Mouse (Mus musculus) limb, embryonic 13.5 days (tissue): Measurements from ENCODE around the gene Bbs2. TPM values are rescaled to one million over a fixed set of nuclear protein-coding genes. Genes with fewer than 3 reads are reported as not detected.
"Not testable (repeated sequence)": the region's sequence is repeated elsewhere in the genome, so short reads cannot be mapped to it uniquely, and the experiment has no call there.

ENCODE experiments used
- ATAC-seq: fragments of 200-750 bp; cut with Nextera tagmentation; 2 replicates; pipeline ENCODE4 v1.8.0; 2017; ENCODE audit warnings: low read depth, moderate number of reproducible peaks, moderate TSS enrichment; ENCODE audit not compliant: low FRiP score
- H3K27ac ChIP-seq: fragments of 300-500 bp; sonication (generic); 2 replicates; pipeline ENCODE4 v1.5.1; 2015; ENCODE audit warnings: inconsistent platforms, mild to moderate bottlenecking, moderate library complexity
- H3K27me3 ChIP-seq: fragments of 300-500 bp; sonication (generic); 2 replicates; pipeline ENCODE4 v1.6.1; 2015; ENCODE audit warnings: mild to moderate bottlenecking, inconsistent platforms
- H3K36me3 ChIP-seq: fragments of 300-500 bp; sonication (generic); 2 replicates; pipeline ENCODE4 v1.6.1; 2015; ENCODE audit warnings: inconsistent platforms, mild to moderate bottlenecking, moderate library complexity
- H3K4me1 ChIP-seq: fragments of 300-500 bp; sonication (generic); 2 replicates; pipeline ENCODE4 v1.6.1; 2015; ENCODE audit warnings: inconsistent platforms
- H3K4me2 ChIP-seq: fragments of 300-500 bp; sonication (generic); replicated peaks from 2 replicates; pipeline ENCODE4 v1.6.1; 2015; ENCODE audit warnings: inconsistent platforms, mild to moderate bottlenecking, moderate library complexity
- H3K4me3 ChIP-seq: fragments of 300-500 bp; sonication (generic); 2 replicates; pipeline ENCODE4 v1.5.1; 2015; ENCODE audit warnings: moderate library complexity, mild to moderate bottlenecking, inconsistent platforms
- H3K9ac ChIP-seq: fragments of 300-500 bp; sonication (generic); 2 replicates; pipeline ENCODE4 v1.6.1; 2015; ENCODE audit warnings: mild to moderate bottlenecking, inconsistent platforms
- H3K9me3 ChIP-seq: fragments of 300-500 bp; sonication (generic); 2 replicates; pipeline ENCODE4 v1.6.1; 2016; ENCODE audit warnings: inconsistent platforms
- WGBS: fragments of 180-500 bp; shearing (Covaris S2); methylation state at CpG from one replicate; pipeline ENCODE4 v1.1.7; 2015; 5-methylcytosine and 5-hydroxymethylcytosine counted together
- polyA plus RNA-seq: library from polyadenylated mRNA; unstranded; fragments of >200 nt; fragmentation: Nextera tagmentation; extraction: Ambion mirVana; gene quantifications from 2 replicates; pipeline ENCODE4 v1.2.1, GENCODE M21; 2015

Gene Bbs2
- polyA plus RNA-seq, 1 experiment from 2014 or later: 15.2 TPM

- ATAC-seq: peak; percentile 89
- WGBS: under 1% methylated on average over 25 of the region's 32 CpGs
Observed at GRCm38 (mm10) chr8:94036541-94036940, 62.2 kb downstream of the Bbs2 start.

GRCm38 (mm10) chr8:94035200-94035599, 63.5 kb downstream of the Bbs2 start:
- Histone ChIP-seq H3K27ac (no peak overlapping the region), H3K36me3 (peaks cover 21% of the 10 kb centered on the region), H3K4me1 (peaks cover 24% of the 10 kb centered on the region), H3K4me2 (peak overlapping the region; percentile 87), H3K4me3 (peak overlapping the region; percentile 78), H3K9ac (peak overlapping the region; percentile 52), H3K9me3 (no peaks in the 10 kb centered on the region), H3K27me3 (no peaks in the 10 kb centered on the region)
- WGBS: 50% methylated on average over 5 of the region's 5 CpGs
- ATAC-seq: no peak

More at GRCm38 (mm10) chr8:94036541-94036940, 62.2 kb downstream of the Bbs2 start:
- not testable (repeated sequence) for H3K9me3 ChIP-seq, H3K27me3 ChIP-seq
- peak overlapping the region; percentile 87 for H3K4me2 ChIP-seq
- H3K27ac ChIP-seq: peak overlapping the region; percentile 75
- H3K4me1 ChIP-seq: peaks cover 24% of the 10 kb centered on the region
- peaks cover 12% of the 10 kb centered on the region for H3K36me3 ChIP-seq
- peak overlapping the region; percentile 73 for H3K9ac ChIP-seq
- peak overlapping the region; percentile 78 for H3K4me3 ChIP-seq

- H3K27me3 ChIP-seq: no peaks in the 10 kb centered on the region
Observed at GRCm38 (mm10) chr8:94033601-94034000, 65.1 kb downstream of the Bbs2 start.

GRCm38 (mm10) chr8:94029701-94030100, 69.0 kb downstream of the Bbs2 start:
- no peaks in the 10 kb centered on the region for H3K9me3 ChIP-seq
- no peak for ATAC-seq
- WGBS: 94% methylated on average over 9 of the region's 9 CpGs
- H3K4me1 ChIP-seq: peaks cover 6% of the 10 kb centered on the region
- H3K9ac ChIP-seq: no peak overlapping the region
- no peak overlapping the region for H3K4me3 ChIP-seq
- no peaks in the 10 kb centered on the region for H3K27me3 ChIP-seq
- peaks cover 62% of the 10 kb centered on the region for H3K36me3 ChIP-seq
- H3K27ac ChIP-seq: no peak overlapping the region
- no peak overlapping the region for H3K4me2 ChIP-seq

More at GRCm38 (mm10) chr8:94033601-94034000, 65.1 kb downstream of the Bbs2 start:
- Histone ChIP-seq H3K9ac (no peak overlapping the region), H3K36me3 (peaks cover 27% of the 10 kb centered on the region), H3K9me3 (no peaks in the 10 kb centered on the region), H3K27ac (no peak overlapping the region), H3K4me2 (no peak overlapping the region), H3K4me1 (peaks cover 24% of the 10 kb centered on the region), H3K4me3 (no peak overlapping the region)
- WGBS: 84% methylated on average over 3 of the region's 3 CpGs
- ATAC-seq: no peak

- H3K27ac ChIP-seq: no peak overlapping the region
- H3K9me3 ChIP-seq: no peaks in the 10 kb centered on the region
- H3K4me1 ChIP-seq: no peaks in the 10 kb centered on the region
- no peaks in the 10 kb centered on the region for H3K27me3 ChIP-seq
- no peak overlapping the region for H3K4me3 ChIP-seq
- no peak overlapping the region for H3K4me2 ChIP-seq
- peaks cover 79% of the 10 kb centered on the region for H3K36me3 ChIP-seq
- no peak overlapping the region for H3K9ac ChIP-seq
- WGBS: 93% methylated on average over 6 of the region's 6 CpGs
- ATAC-seq: no peak
Observed at GRCm38 (mm10) chr8:94023916-94024315, 74.8 kb downstream of the Bbs2 start.

Other genes starting within 250 kb of the Bbs2 start
- gene Amfr, start 86.1 kb downstream of the Bbs2 start, polyA plus RNA-seq: 41.9 TPM in 2 replicates
- 118 and 122 TPM in 2 replicates for gene Nudt21, start 61.9 kb downstream of the Bbs2 start, polyA plus RNA-seq
- 15.8 and 16.7 TPM in 2 replicates for gene Ogfod1, start 61.7 kb downstream of the Bbs2 start, polyA plus RNA-seq
- gene Mt4, start 38.3 kb upstream of the Bbs2 start, polyA plus RNA-seq: not detected in 2 replicates
- gene Mt3, start 53.7 kb upstream of the Bbs2 start, polyA plus RNA-seq: 0.99 and 1.2 TPM in 2 replicates
- 28.0 and 31.7 TPM in 2 replicates for gene Mt2, start 73.7 kb upstream of the Bbs2 start, polyA plus RNA-seq
- gene Mt1, start 80.2 kb upstream of the Bbs2 start, polyA plus RNA-seq: 77.3 and 102 TPM in 2 replicates
- gene Nup93, start 115.6 kb upstream of the Bbs2 start, polyA plus RNA-seq: 93.7 and 99.2 TPM in 2 replicates
- not detected in 2 replicates for gene Slc12a3, start 230.3 kb upstream of the Bbs2 start, polyA plus RNA-seq